In genomic region chr2:26525355-26526018, GRCm38 (mm10) we compare ENCODE assay signal across 8 mouse cellular contexts. TPM values are rescaled to one million over a fixed set of nuclear protein-coding genes. Genes with fewer than 3 reads are reported as not detected.
DNase-seq lines count a peak whose midpoint lies in the region; ATAC-seq lines count a peak whose summit lies in the region.

No protein-coding gene starts in this region.

- H3K4me3 ChIP-seq in embryonic facial prominence, embryonic 12.5 days = no peak overlapping the region
- H3K4me3 ChIP-seq in heart, embryonic 16.5 days (ENCODE audit: low read length) = no peak overlapping the region

- no peaks in the 10 kb centered on the region for H3K36me3 ChIP-seq in embryonic facial prominence, embryonic 12.5 days
- H3K36me3 ChIP-seq in heart, embryonic 16.5 days (ENCODE audit: control insufficient read depth, insufficient read depth) = no peaks in the 10 kb centered on the region

- peak; percentile 75 for ATAC-seq in embryonic facial prominence, embryonic 12.5 days (ENCODE audit: insufficient number of reproducible peaks, insufficient read depth, low FRiP score, low TSS enrichment)
- peak; percentile 81 for ATAC-seq in heart, embryonic 16.5 days (replicated peaks; ENCODE audit: extremely low read depth, insufficient read depth, low FRiP score)
- no peak for ATAC-seq in cerebellum, adult (ENCODE audit: insufficient number of reproducible peaks, low FRiP score, low TSS enrichment)

- no peaks in the 10 kb centered on the region for H3K9me3 ChIP-seq in embryonic facial prominence, embryonic 12.5 days
- H3K9me3 ChIP-seq in heart, embryonic 16.5 days (replicated peaks; ENCODE audit: control insufficient read depth, low read length) = peaks cover 3% of the 10 kb centered on the region; the same call in 1 of the 2 replicates

- peaks cover 28% of the 10 kb centered on the region for H3K4me1 ChIP-seq in embryonic facial prominence, embryonic 12.5 days
- H3K4me1 ChIP-seq in heart, embryonic 16.5 days (ENCODE audit: control insufficient read depth, insufficient read depth, low read length) = peaks cover 4% of the 10 kb centered on the region; the same call in 1 of the 2 replicates

- peak; percentile 50 for DNase-seq in adrenal gland, postnatal 14 days
- no peak for DNase-seq in adrenal gland, adult 8-10 months
- DNase-seq in kidney, postnatal 4 days = peak; percentile 74 to 86
- DNase-seq in mesoderm, embryonic 11.5 days (ENCODE audit: low read depth, low spot score) = peak; percentile 81
- DNase-seq in layer of hippocampus, postnatal 14 days (ENCODE audit: low spot score in 2 of 2) = no peak

- H3K9ac ChIP-seq in embryonic facial prominence, embryonic 12.5 days = no peak overlapping the region
- H3K9ac ChIP-seq in heart, embryonic 16.5 days (ENCODE audit: low read length) = no peak overlapping the region

- H3K4me2 ChIP-seq in embryonic facial prominence, embryonic 12.5 days (replicated peaks) = no peak overlapping the region
- no peak overlapping the region for H3K4me2 ChIP-seq in heart, embryonic 16.5 days (ENCODE audit: low read depth, low read length)

- WGBS in embryonic facial prominence, embryonic 12.5 days = 7% methylated on average over 9 of the region's 9 CpGs
- 28% methylated on average over 9 of the region's 9 CpGs for WGBS in heart, embryonic 16.5 days

- no peaks in the 10 kb centered on the region for H3K27me3 ChIP-seq in embryonic facial prominence, embryonic 12.5 days
- no peaks in the 10 kb centered on the region for H3K27me3 ChIP-seq in heart, embryonic 16.5 days (ENCODE audit: control insufficient read depth, insufficient read depth, low read length)

- H3K27ac ChIP-seq in embryonic facial prominence, embryonic 12.5 days = peak overlapping the region; percentile 85
- H3K27ac ChIP-seq in heart, embryonic 16.5 days (ENCODE audit: low read length) = peak overlapping the region; percentile 81

RNA-seq across cellular contexts. Expression of gene Notch1, which starts 9.0 kb away (rescaled TPM):
- 27.5 and 35.7 TPM in 2 replicates for total RNA-seq in adrenal gland, postnatal 14 days (2021)
- 10 to 100 TPM; 23.7 to 32.6 (median 28.4) TPM for total RNA-seq in adrenal gland, adult 8-10 months (2022)
- polyA plus RNA-seq in embryonic facial prominence, embryonic 12.5 days (2016; fragmentation: Nextera tagmentation; extraction: Ambion mirVana) = 16.4 and 20.3 TPM in 2 replicates
- 17.9 and 21.8 TPM in 2 replicates for polyA plus RNA-seq in heart, embryonic 16.5 days (2015; fragmentation: Nextera tagmentation; extraction: Ambion mirVana)
- 10 to 100 TPM; 35.4 to 45.2 TPM for total RNA-seq in layer of hippocampus, postnatal 14 days (2021)

RNA-seq across cellular contexts. Expression of gene Egfl7, which starts 54.3 kb away (rescaled TPM):
- total RNA-seq in adrenal gland, postnatal 14 days (2021) = 217 and 247 TPM in 2 replicates
- total RNA-seq in adrenal gland, adult 8-10 months (2022) = 100 to 1,000 TPM; 105 to 245 (median 172) TPM
- 97.3 and 101 TPM in 2 replicates for polyA plus RNA-seq in embryonic facial prominence, embryonic 12.5 days (2016; fragmentation: Nextera tagmentation; extraction: Ambion mirVana)
- polyA plus RNA-seq in heart, embryonic 16.5 days (2015; fragmentation: Nextera tagmentation; extraction: Ambion mirVana) = 188 and 216 TPM in 2 replicates
- total RNA-seq in layer of hippocampus, postnatal 14 days (2021) = 10 to 100 TPM; 80.2 to 84.1 TPM

Comparison
In these comparisons a context has a peak if more than half of its experiments do, and no peak if none do; other contexts are left out.
1. DNase-seq: peak in adrenal gland, postnatal 14 days (single experiment), kidney, postnatal 4 days (2 of 2) and mesoderm, embryonic 11.5 days (single experiment); none in adrenal gland, adult 8-10 months (single experiment) and layer of hippocampus, postnatal 14 days (0 of 2).